Mouse (Mus musculus): ENCODE measurements around the gene Uchl1.
A peak's percentile ranks its signal among the peaks of the same experiment; 100 is the strongest.

GRCm38 (mm10) chr5:66697119-66697518, 21.2 kb downstream of the Uchl1 start:
- TF ChIP-seq CTCF (IDR thresholded peaks at IDR 0.05; ENCODE audit: low read depth), result peak; percentile 91
- no peak for TF ChIP-seq EP300 (optimal IDR thresholded peaks at IDR 0.05)
